21 mouse cellular contexts compared by ENCODE assay signal in genomic region chr2:90486226-90486755, GRCm38 (mm10).
A peak's percentile ranks its signal among the peaks of the same experiment; 100 is the strongest.
DNase-seq lines count a peak whose midpoint lies in the region; ATAC-seq lines count a peak whose summit lies in the region.
"Had no signal": no experiment of that assay in that cellular context is flagged by ENCODE, and none has a peak within 500 bp of the region (broad histone marks: within the 10 kb centered on the region; RNA-seq: fewer than 3 reads in every experiment).

No protein-coding gene starts in this region.

- H3K36me3 ChIP-seq in hindbrain, embryonic 10.5 days: no peaks in the 10 kb centered on the region
- no peaks in the 10 kb centered on the region for H3K36me3 ChIP-seq in hindbrain, embryonic 11.5 days (ENCODE audit: control insufficient read depth, insufficient read depth, low read length)
- H3K36me3 ChIP-seq in megakaryocyte, embryonic 14.5 days (replicated peaks; ENCODE audit: low read length): peaks cover 60% of the 10 kb centered on the region
- H3K36me3 ChIP-seq: embryonic facial prominence, embryonic 13.5 days; G1E; liver, embryonic 12.5 days; neural tube, embryonic 13.5 days had no signal

- H3K27me3 ChIP-seq in hindbrain, embryonic 10.5 days (ENCODE audit: insufficient read depth, poor library complexity, severe bottlenecking): no peaks in the 10 kb centered on the region
- H3K27me3 ChIP-seq in hindbrain, embryonic 11.5 days (ENCODE audit: control insufficient read depth, insufficient read depth, low read length): no peaks in the 10 kb centered on the region
- H3K27me3 ChIP-seq in megakaryocyte, embryonic 14.5 days (replicated peaks): no peaks in the 10 kb centered on the region
- H3K27me3 ChIP-seq: embryonic facial prominence, embryonic 13.5 days; liver, embryonic 12.5 days; neural tube, embryonic 13.5 days had no signal

- peaks cover 15% of the 10 kb centered on the region for H3K4me1 ChIP-seq in hindbrain, embryonic 10.5 days (replicated peaks)
- H3K4me1 ChIP-seq in hindbrain, embryonic 11.5 days (replicated peaks; ENCODE audit: control insufficient read depth, insufficient read depth, low read length): no peaks in the 10 kb centered on the region
- peaks cover 99% of the 10 kb centered on the region for H3K4me1 ChIP-seq in megakaryocyte, embryonic 14.5 days

- no peak overlapping the region for H3K9ac ChIP-seq in hindbrain, embryonic 11.5 days (ENCODE audit: low read depth, low read length)
- H3K9ac ChIP-seq: embryonic facial prominence, embryonic 13.5 days; liver, embryonic 12.5 days; neural tube, embryonic 13.5 days had no signal

- 0 out of 2 replicates have a peak overlapping the region, but pooled peaks have one; percentile 16 for H3K27ac ChIP-seq in hindbrain, embryonic 10.5 days
- H3K27ac ChIP-seq in hindbrain, embryonic 11.5 days (ENCODE audit: low read depth, low read length): no peak overlapping the region
- H3K27ac ChIP-seq: embryonic facial prominence, embryonic 13.5 days; liver, embryonic 12.5 days; neural tube, embryonic 13.5 days had no signal

- no peak overlapping the region for H3K4me3 ChIP-seq in hindbrain, embryonic 10.5 days
- H3K4me3 ChIP-seq in hindbrain, embryonic 11.5 days (ENCODE audit: low read depth, low read length): no peak overlapping the region
- peak overlapping the region; percentile 69 for H3K4me3 ChIP-seq in megakaryocyte, embryonic 14.5 days (replicated peaks)
- H3K4me3 ChIP-seq: embryonic facial prominence, embryonic 13.5 days; liver, embryonic 12.5 days; neural tube, embryonic 13.5 days had no signal

- H3K9me3 ChIP-seq in hindbrain, embryonic 10.5 days: no peaks in the 10 kb centered on the region
- no peaks in the 10 kb centered on the region for H3K9me3 ChIP-seq in hindbrain, embryonic 11.5 days (ENCODE audit: control insufficient read depth, low read length)
- H3K9me3 ChIP-seq in megakaryocyte, embryonic 14.5 days: no peaks in the 10 kb centered on the region
- H3K9me3 ChIP-seq: embryonic facial prominence, embryonic 13.5 days; G1E; liver, embryonic 12.5 days; neural tube, embryonic 13.5 days had no signal

- DNase-seq in hindbrain, embryonic 10.5 days (ENCODE audit: low spot score): no peak
- DNase-seq in hindbrain, embryonic 11.5 days (ENCODE audit: low spot score): no peak
- DNase-seq in R1 (ENCODE audit: low read depth, low spot score): peak; percentile 64
- DNase-seq in yolk sac, embryonic 10.5 days (ENCODE audit: low spot score): peak; percentile 35
- no peak for DNase-seq in right cerebral cortex, postnatal 4 days
- DNase-seq: adrenal gland, adult 8-10 months; cerebellum, adult 11 months; cerebellum, postnatal 25 days; gastrocnemius, postnatal 14 days; heart, postnatal 14 days; kidney, adult 11 months; right cerebral cortex, postnatal 25 days; thymus, postnatal 36 days had no signal

- ATAC-seq in hindbrain, embryonic 11.5 days (ENCODE audit: low FRiP score): no peak
- no peak for ATAC-seq in megakaryocyte, adult 5-6 weeks (ENCODE audit: poor library complexity, severe bottlenecking)
- ATAC-seq: hindbrain, embryonic 16.5 days; lung, postnatal 0 days had no signal

- 72% methylated on average over 3 of the region's 3 CpGs for WGBS in hindbrain, embryonic 10.5 days
- WGBS in hindbrain, embryonic 11.5 days: 63% methylated on average over 3 of the region's 3 CpGs

- H3K4me2 ChIP-seq in hindbrain, embryonic 11.5 days (replicated peaks; ENCODE audit: low read depth, low read length): no peak overlapping the region
- H3K4me2 ChIP-seq: embryonic facial prominence, embryonic 13.5 days; liver, embryonic 12.5 days; neural tube, embryonic 13.5 days had no signal

Comparison
In these comparisons a context has a peak if more than half of its experiments do, and no peak if none do; other contexts are left out.
1. DNase-seq: peak in R1 (single experiment) and yolk sac, embryonic 10.5 days (single experiment); none in hindbrain, embryonic 10.5 days (single experiment), hindbrain, embryonic 11.5 days (single experiment) and right cerebral cortex, postnatal 4 days (single experiment).